ENCODE assay signal across 11 mouse cellular contexts in genomic region chr12:69524337-69525035, GRCm38 (mm10). TPM values are rescaled to one million over a fixed set of nuclear protein-coding genes. Genes with fewer than 3 reads are reported as not detected.
DNase-seq lines count a peak whose midpoint lies in the region; ATAC-seq lines count a peak whose summit lies in the region.
"Had no signal": no experiment of that assay in that cellular context is flagged by ENCODE, and none has a peak within 500 bp of the region (broad histone marks: within the 10 kb centered on the region; RNA-seq: fewer than 3 reads in every experiment).

No protein-coding gene starts in this region.

- ATAC-seq in kidney, embryonic 16.5 days (ENCODE audit: low FRiP score, low TSS enrichment), result peak; percentile 44; the same call in 1 of the 2 replicates

- 39% methylated on average over 12 of the region's 12 CpGs for WGBS in kidney, embryonic 16.5 days
- 56% methylated on average over 12 of the region's 12 CpGs for WGBS in embryonic facial prominence, embryonic 10.5 days

- H3K4me2 ChIP-seq in kidney, embryonic 16.5 days (replicated peaks; ENCODE audit: low read depth, low read length), result no peak overlapping the region
- H3K4me2 ChIP-seq: limb, embryonic 15.5 days had no signal

- no peaks in the 10 kb centered on the region for H3K27me3 ChIP-seq in kidney, embryonic 16.5 days (ENCODE audit: insufficient read depth, low read length)
- no peaks in the 10 kb centered on the region for H3K27me3 ChIP-seq in embryonic facial prominence, embryonic 10.5 days (replicated peaks; ENCODE audit: low read depth, poor library complexity, severe bottlenecking)
- H3K27me3 ChIP-seq: limb, embryonic 15.5 days had no signal

- H3K4me3 ChIP-seq in kidney, embryonic 16.5 days (ENCODE audit: low read length), result no peak overlapping the region
- H3K4me3 ChIP-seq in embryonic facial prominence, embryonic 10.5 days, result no peak overlapping the region
- H3K4me3 ChIP-seq: limb, embryonic 15.5 days had no signal

- no peaks in the 10 kb centered on the region for H3K9me3 ChIP-seq in kidney, embryonic 16.5 days (ENCODE audit: low read length)
- no peaks in the 10 kb centered on the region for H3K9me3 ChIP-seq in embryonic facial prominence, embryonic 10.5 days
- H3K9me3 ChIP-seq: limb, embryonic 15.5 days had no signal

- no peak overlapping the region for H3K27ac ChIP-seq in kidney, embryonic 16.5 days (ENCODE audit: low read length)
- H3K27ac ChIP-seq in embryonic facial prominence, embryonic 10.5 days (replicated peaks), result peak overlapping the region; percentile 27; the same call in 1 of the 2 replicates
- H3K27ac ChIP-seq: limb, embryonic 15.5 days had no signal

- peaks cover 10% of the 10 kb centered on the region for H3K4me1 ChIP-seq in kidney, embryonic 16.5 days (ENCODE audit: insufficient read depth, low read length)
- H3K4me1 ChIP-seq in embryonic facial prominence, embryonic 10.5 days, result peaks cover 16% of the 10 kb centered on the region

- DNase-seq in adrenal gland, postnatal 14 days, result peak; percentile 33
- DNase-seq in adrenal gland, adult 2 months, result no peak
- no peak for DNase-seq in kidney, postnatal 14 days
- peak; percentile 63 for DNase-seq in cerebellum, adult 11-12 months
- peak; percentile 23 for DNase-seq in embryonic facial prominence, embryonic 10.5 days (ENCODE audit: low spot score)
- no peak for DNase-seq in spleen, postnatal 10 days (ENCODE audit: low spot score in 2 of 2)
- DNase-seq in thymus, postnatal 4 days, result no peak
- DNase-seq: adrenal gland, postnatal 36 days; thymus, adult 2 months had no signal

- H3K36me3 ChIP-seq in kidney, embryonic 16.5 days (ENCODE audit: insufficient read depth, low read length), result no peaks in the 10 kb centered on the region
- H3K36me3 ChIP-seq in embryonic facial prominence, embryonic 10.5 days (replicated peaks), result no peaks in the 10 kb centered on the region
- H3K36me3 ChIP-seq: limb, embryonic 15.5 days had no signal

- no peak overlapping the region for H3K9ac ChIP-seq in kidney, embryonic 16.5 days (replicated peaks; ENCODE audit: low read length)
- H3K9ac ChIP-seq: limb, embryonic 15.5 days had no signal

RNA-seq across cellular contexts. Expression of gene Vcpkmt, which starts 58.3 kb away (rescaled TPM):
- 8.9 and 12.5 TPM in 2 replicates for total RNA-seq in adrenal gland, postnatal 14 days (2021)
- 10 to 100 TPM; 12.4 to 15.2 TPM for total RNA-seq in adrenal gland, adult 2 months (2021)
- polyA plus RNA-seq in adrenal gland, adult 2 months (2012; rRNA removed), result 6.1 and 7.4 TPM in 2 replicates
- 21.2 and 25.7 TPM in 2 replicates for polyA plus RNA-seq in kidney, embryonic 16.5 days (2015; fragmentation: Nextera tagmentation; extraction: Ambion mirVana)
- polyA plus RNA-seq in embryonic facial prominence, embryonic 10.5 days (2016; fragmentation: Nextera tagmentation; extraction: Ambion mirVana), result 36.6 and 37.5 TPM in 2 replicates

Comparison
In these comparisons a context has a peak if more than half of its experiments do, and no peak if none do; other contexts are left out.
1. DNase-seq: peak in adrenal gland, postnatal 14 days (single experiment), cerebellum, adult 11-12 months (single experiment) and embryonic facial prominence, embryonic 10.5 days (single experiment); none in adrenal gland, adult 2 months (single experiment), kidney, postnatal 14 days (single experiment), spleen, postnatal 10 days (0 of 2) and thymus, postnatal 4 days (single experiment).